Mouse (Mus musculus): ENCODE results near the gene Camkmt. TPM values are rescaled to one million over a fixed set of nuclear protein-coding genes. Genes with fewer than 3 reads are reported as not detected.

Camkmt gene
- total RNA-seq, 2 experiments from 2014 or later, result 2.3 TPM

- intact Hi-C loops (cut with DNase I), result no loop called here
- DNase-seq, result no peak
These were observed 2.0 kb upstream of the Camkmt start for GRCm38 (mm10) chr17:85088401-85088800.

- intact Hi-C loops (cut with DNase I), result no loop called here
- DNase-seq, result no peak
These were observed 1.3 kb upstream of the Camkmt start for GRCm38 (mm10) chr17:85089011-85089410.

GRCm38 (mm10) chr17:85089621-85090020 is 731 bp upstream of the Camkmt start:
- intact Hi-C loops (cut with DNase I), result loop anchor here (2.0 to 5.0 kb wide), 3 partner anchors 131 to 299 kb away; partner anchors contain the start of gene Lrpprc
- DNase-seq, result no peak

- DNase-seq, result no peak
- intact Hi-C loops (cut with DNase I), result loop anchor here (2.0 to 5.0 kb wide), 3 partner anchors 133 to 301 kb away; partner anchors contain the start of gene Lrpprc
These were observed 1.4 kb downstream of the Camkmt start for GRCm38 (mm10) chr17:85091762-85092161.

- intact Hi-C loops (cut with DNase I), result no loop called here
- DNase-seq, result no peak
These were observed 6.0 kb downstream of the Camkmt start for GRCm38 (mm10) chr17:85096396-85096795.

- DNase-seq, result no peak
- intact Hi-C loops (cut with DNase I), result no loop called here
These were observed 8.4 kb downstream of the Camkmt start for GRCm38 (mm10) chr17:85098677-85099323.

GRCm38 (mm10) chr17:85100232-85100631 is 9.9 kb downstream of the Camkmt start:
- DNase-seq, result no peak
- intact Hi-C loops (cut with DNase I), result no loop called here

GRCm38 (mm10) chr17:85101751-85102150 is 11.4 kb downstream of the Camkmt start:
- no peak for DNase-seq

GRCm38 (mm10) chr17:85103310-85103709 is 13.0 kb downstream of the Camkmt start:
- DNase-seq, result no peak
- intact Hi-C loops (cut with DNase I), result no loop called here

More at GRCm38 (mm10) chr17:85101751-85102150, 11.4 kb downstream of the Camkmt start:
- intact Hi-C loops (cut with DNase I), result no loop called here

- intact Hi-C loops (cut with DNase I), result no loop called here
- DNase-seq, result no peak
These were observed 20.3 kb downstream of the Camkmt start for GRCm38 (mm10) chr17:85110640-85111039.

- DNase-seq, result no peak
- intact Hi-C loops (cut with DNase I), result no loop called here
These were observed 23.1 kb downstream of the Camkmt start for GRCm38 (mm10) chr17:85113441-85113840.

GRCm38 (mm10) chr17:85116643-85117042 is 26.3 kb downstream of the Camkmt start:
- peak; percentile 67 to 72 for DNase-seq
- intact Hi-C loops (cut with DNase I), result loop anchor here (2.0 to 5.0 kb wide), 2 partner anchors 72 to 279 kb away; no protein-coding TSS in a partner anchor

- DNase-seq, result no peak
- intact Hi-C loops (cut with DNase I), result no loop called here
These were observed 48.0 kb downstream of the Camkmt start for GRCm38 (mm10) chr17:85138393-85138792.

GRCm38 (mm10) chr17:85141621-85142020 is 51.3 kb downstream of the Camkmt start:
- DNase-seq, result no peak
- intact Hi-C loops (cut with DNase I), result no loop called here

- intact Hi-C loops (cut with DNase I), result no loop called here
- DNase-seq, result no peak
These were observed 52.3 kb downstream of the Camkmt start for GRCm38 (mm10) chr17:85142495-85143111.

GRCm38 (mm10) chr17:85144141-85144540 is 53.8 kb downstream of the Camkmt start:
- intact Hi-C loops (cut with DNase I), result no loop called here
- DNase-seq, result no peak

- intact Hi-C loops (cut with DNase I), result no loop called here
- DNase-seq, result no peak
These were observed 58.0 kb downstream of the Camkmt start for GRCm38 (mm10) chr17:85148348-85148747.

GRCm38 (mm10) chr17:85149211-85149738 is 58.9 kb downstream of the Camkmt start:
- intact Hi-C loops (cut with DNase I), result no loop called here
- no peak for DNase-seq

- DNase-seq, result no peak
- intact Hi-C loops (cut with DNase I), result no loop called here
These were observed 60.9 kb downstream of the Camkmt start for GRCm38 (mm10) chr17:85151264-85151663.

GRCm38 (mm10) chr17:85158202-85158601 is 67.8 kb downstream of the Camkmt start:
- no peak for DNase-seq
- intact Hi-C loops (cut with DNase I), result no loop called here

- no peak for DNase-seq
- intact Hi-C loops (cut with DNase I), result no loop called here
These were observed 69.2 kb downstream of the Camkmt start for GRCm38 (mm10) chr17:85159526-85159925.

- intact Hi-C loops (cut with DNase I), result no loop called here
- no peak for DNase-seq
These were observed 70.4 kb downstream of the Camkmt start for GRCm38 (mm10) chr17:85160786-85161185.
